Mouse (Mus musculus) megakaryocyte progenitor cell, adult 5-6 weeks (primary cell): ENCODE data around the gene Arf4. TPM values are rescaled to one million over a fixed set of nuclear protein-coding genes. Genes with fewer than 3 reads are reported as not detected.

ENCODE experiments used
- total RNA-seq, 2 experiments: library from RNA; stranded (forward) in 1 of 2; stranded (reverse) in 1 of 2; fragments of 157-497, 149-512 nt in 1 of 2; fragments of 200-1000 nt in 1 of 2; gene quantifications; 2 replicates each; pipeline versions ENCODE4 v1.2.3 to v1.2.4; 2015 to 2017

Arf4 gene
- total RNA-seq, 2 experiments from 2014 or later: 88.2 to 361 TPM

Other genes starting within 250 kb of the Arf4 start
- 82.4 and 91.7 TPM in 2 replicates for gene Slmap, start 103.1 kb upstream of the Arf4 start, total RNA-seq (2015)
- gene Slmap, start 103.1 kb upstream of the Arf4 start, total RNA-seq (2017): 56.8 and 78.7 TPM in 2 replicates
- 29.1 and 32.3 TPM in 2 replicates for gene Dennd6a, start 64.2 kb upstream of the Arf4 start, total RNA-seq (2015)
- 22.0 and 25.1 TPM in 2 replicates for gene Dennd6a, start 64.2 kb upstream of the Arf4 start, total RNA-seq (2017)
- gene Pde12, start 31.8 kb downstream of the Arf4 start, total RNA-seq (2015): 15.4 and 15.8 TPM in 2 replicates
- gene Pde12, start 31.8 kb downstream of the Arf4 start, total RNA-seq (2017): 12.3 and 13.6 TPM in 2 replicates
- 0.49 and 0.64 TPM in 2 replicates for gene Dnah12, start 55.2 kb downstream of the Arf4 start, total RNA-seq (2015)
- 0.21 and 0.47 TPM in 2 replicates for gene Dnah12, start 55.2 kb downstream of the Arf4 start, total RNA-seq (2017)